Mouse (Mus musculus) megakaryocyte, embryonic 14.5 days (primary cell): Measurements from ENCODE around the gene Ghr. TPM values are rescaled to one million over a fixed set of nuclear protein-coding genes. Genes with fewer than 3 reads are reported as not detected.

Source experiments
- H3K27me3 ChIP-seq: replicated peaks from 2 replicates; pipeline ENCODE3; 2012; ENCODE audit warnings: inconsistent platforms
- H3K36me3 ChIP-seq: replicated peaks from 2 replicates; pipeline ENCODE3; 2012; ENCODE audit warnings: low read length, inconsistent platforms, mixed read lengths
- H3K4me1 ChIP-seq: 2 replicates; pipeline ENCODE4 v1.6.1; 2012; ENCODE audit warnings: inconsistent platforms
- H3K4me3 ChIP-seq: replicated peaks from 2 replicates; pipeline ENCODE3; 2012; ENCODE audit warnings: moderate library complexity, mild to moderate bottlenecking, inconsistent platforms
- H3K9me3 ChIP-seq: 2 replicates; pipeline ENCODE4 v1.6.1; 2012; ENCODE audit warnings: inconsistent platforms
- FLI1 ChIP-seq: IDR thresholded peaks from 2 replicates; pipeline ENCODE4 v1.6.1; 2012; ENCODE audit warnings: low read length, inconsistent platforms, mixed read lengths
- GATA1 ChIP-seq: IDR thresholded peaks from 3 replicates; pipeline ENCODE4 v1.6.1; 2012; ENCODE audit warnings: mixed read lengths, low read length, inconsistent platforms, borderline replicate concordance
- polyA plus RNA-seq: library from polyadenylated mRNA; stranded (reverse); fragments of >175 nt; gene quantifications from 2 replicates; pipeline ENCODE4 v1.2.3, GENCODE M21; 2012; ENCODE audit warnings: low replicate concordance; ENCODE audit not compliant: insufficient read depth

Ghr gene
- polyA plus RNA-seq, 1 experiment: 0.16 TPM

DNA sequence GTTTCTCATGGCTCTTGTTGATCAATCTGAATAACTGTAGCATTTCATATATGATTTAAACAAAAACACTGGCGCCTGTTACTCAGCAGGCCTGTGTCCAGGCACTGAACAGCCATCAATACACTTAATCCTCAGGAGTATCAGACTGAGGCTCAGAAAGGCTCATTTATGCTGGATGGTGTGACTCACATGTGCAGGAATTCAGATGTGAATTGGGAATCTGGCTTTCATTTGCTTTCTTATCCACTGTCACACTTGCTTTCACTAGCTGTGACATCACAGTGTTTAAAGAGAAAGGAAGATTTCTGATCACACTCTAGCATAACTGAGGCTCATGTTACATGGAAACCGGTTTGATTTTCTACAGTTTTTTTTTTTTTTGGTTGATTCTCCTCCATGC, 39.0 kb downstream of the Ghr start:
- Histone ChIP-seq H3K9me3 (no peaks in the 10 kb centered on the region), H3K4me1 (no peaks in the 10 kb centered on the region), H3K4me3 (no peak overlapping the region), H3K27me3 (no peaks in the 10 kb centered on the region), H3K36me3 (no peaks in the 10 kb centered on the region)
- TF ChIP-seq FLI1 (no peak), GATA1 (no peak)

GRCm38 (mm10) chr15:3536309-3536900, 46.9 kb downstream of the Ghr start:
- Histone ChIP-seq H3K36me3 (no peaks in the 10 kb centered on the region), H3K9me3 (no peaks in the 10 kb centered on the region), H3K4me3 (no peak overlapping the region), H3K27me3 (no peaks in the 10 kb centered on the region), H3K4me1 (no peaks in the 10 kb centered on the region)
- TF ChIP-seq GATA1 (no peak), FLI1 (no peak)

GRCm38 (mm10) chr15:3514027-3514426, 69.3 kb downstream of the Ghr start:
- Histone ChIP-seq H3K4me1 (no peaks in the 10 kb centered on the region), H3K27me3 (no peaks in the 10 kb centered on the region), H3K9me3 (no peaks in the 10 kb centered on the region), H3K36me3 (no peaks in the 10 kb centered on the region), H3K4me3 (no peak overlapping the region)
- TF ChIP-seq FLI1: no peak
- no peak for TF ChIP-seq GATA1

GRCm38 (mm10) chr15:3512380-3512779, 70.9 kb downstream of the Ghr start:
- H3K9me3 ChIP-seq: peaks cover under 1% of the 10 kb centered on the region; the same call in 1 of the 2 replicates
- no peaks in the 10 kb centered on the region for H3K36me3 ChIP-seq
- H3K4me3 ChIP-seq: no peak overlapping the region
- TF ChIP-seq FLI1: no peak
- TF ChIP-seq GATA1: no peak
- H3K27me3 ChIP-seq: no peaks in the 10 kb centered on the region
- no peaks in the 10 kb centered on the region for H3K4me1 ChIP-seq

DNA sequence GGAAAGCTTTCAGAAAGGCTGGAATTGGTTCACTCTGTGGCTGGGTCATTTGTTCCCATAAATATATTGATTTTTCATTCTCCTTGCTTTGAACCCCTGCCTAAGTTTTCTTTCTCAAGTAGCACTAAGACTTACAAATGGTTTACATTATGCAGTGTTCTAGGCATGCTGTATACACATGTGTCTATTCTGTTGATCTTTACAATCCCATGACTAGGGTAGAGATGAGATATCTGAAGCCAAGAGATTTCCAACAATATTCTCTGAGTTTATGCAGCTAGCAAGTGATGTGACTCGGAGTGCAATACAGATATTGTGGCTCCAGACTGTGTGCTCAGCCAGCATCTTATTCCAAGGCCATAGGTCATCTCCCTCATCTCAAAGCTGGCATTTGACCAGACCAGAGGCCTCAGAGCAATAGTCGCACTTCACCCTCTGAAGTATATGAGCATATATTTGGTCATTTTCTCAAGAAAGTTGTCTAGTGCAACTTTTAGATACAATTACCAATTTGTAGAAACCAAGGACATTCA, 71.6 kb downstream of the Ghr start:
- Histone ChIP-seq H3K27me3 (no peaks in the 10 kb centered on the region), H3K4me3 (no peak overlapping the region), H3K36me3 (no peaks in the 10 kb centered on the region), H3K9me3 (peaks cover 3% of the 10 kb centered on the region; the same call in 1 of the 2 replicates), H3K4me1 (no peaks in the 10 kb centered on the region)
- TF ChIP-seq GATA1 (no peak), FLI1 (no peak)

GRCm38 (mm10) chr15:3509089-3509488, 74.2 kb downstream of the Ghr start:
- H3K4me3 ChIP-seq: no peak overlapping the region
- H3K36me3 ChIP-seq: no peaks in the 10 kb centered on the region
- TF ChIP-seq FLI1: no peak
- H3K4me1 ChIP-seq: no peaks in the 10 kb centered on the region
- no peaks in the 10 kb centered on the region for H3K27me3 ChIP-seq
- H3K9me3 ChIP-seq: peaks cover 3% of the 10 kb centered on the region; the same call in 1 of the 2 replicates

DNA sequence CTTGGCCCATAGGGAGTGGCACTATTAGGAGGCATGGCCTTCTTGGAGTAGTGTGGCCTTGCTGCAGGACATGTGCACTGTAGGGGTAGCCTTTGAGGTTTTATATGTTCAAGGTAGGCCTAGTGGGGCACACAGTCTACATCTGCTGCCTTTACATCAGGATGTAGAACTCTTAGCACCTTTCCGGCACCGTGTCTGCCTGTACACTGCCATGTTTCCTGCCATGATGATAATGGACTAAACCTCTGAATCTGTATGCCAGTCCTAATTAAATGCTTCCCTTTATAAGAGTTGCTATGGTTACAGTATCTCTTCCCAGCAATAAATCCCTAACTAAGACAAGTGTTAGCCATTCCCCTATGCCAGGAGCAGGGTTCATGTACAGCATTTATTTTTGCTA, 76.0 kb downstream of the Ghr start:
- Histone ChIP-seq H3K36me3 (no peaks in the 10 kb centered on the region), H3K9me3 (peaks cover 7% of the 10 kb centered on the region; the same call in 1 of the 2 replicates), H3K4me1 (no peaks in the 10 kb centered on the region), H3K27me3 (no peaks in the 10 kb centered on the region), H3K4me3 (no peak overlapping the region)
- TF ChIP-seq GATA1: no peak
- no peak for TF ChIP-seq FLI1

- TF ChIP-seq GATA1: no peak
- TF ChIP-seq FLI1: no peak
- Histone ChIP-seq H3K27me3 (no peaks in the 10 kb centered on the region), H3K9me3 (peaks cover 7% of the 10 kb centered on the region; the same call in 1 of the 2 replicates), H3K36me3 (no peaks in the 10 kb centered on the region), H3K4me1 (no peaks in the 10 kb centered on the region), H3K4me3 (no peak overlapping the region)
Observed at GRCm38 (mm10) chr15:3504700-3505099, 78.6 kb downstream of the Ghr start.

DNA sequence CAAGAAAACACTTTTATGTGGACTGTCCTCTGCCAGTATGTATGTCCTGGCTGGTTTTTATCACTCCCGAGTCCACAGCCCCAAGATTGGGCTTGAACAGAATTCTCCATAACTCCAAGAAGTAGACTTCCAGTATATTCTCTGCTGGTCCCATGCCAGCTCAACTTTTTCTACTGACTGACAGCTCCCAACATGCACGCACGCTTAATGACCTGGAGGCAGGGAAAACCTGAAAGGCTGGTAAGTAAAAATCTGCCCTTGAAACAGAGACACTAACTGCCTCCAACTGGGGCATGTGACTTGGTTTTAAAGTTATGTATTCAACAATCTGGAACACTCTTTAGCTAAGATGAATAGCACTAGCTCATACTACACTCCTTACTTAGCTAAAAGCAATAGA, 81.6 kb downstream of the Ghr start:
- Histone ChIP-seq H3K36me3 (no peaks in the 10 kb centered on the region), H3K4me1 (no peaks in the 10 kb centered on the region), H3K4me3 (no peak overlapping the region), H3K27me3 (no peaks in the 10 kb centered on the region), H3K9me3 (0 out of 2 replicates have a peak, but pooled peaks cover 5% of the 10 kb centered on the region)
- TF ChIP-seq FLI1 (no peak), GATA1 (no peak)

DNA sequence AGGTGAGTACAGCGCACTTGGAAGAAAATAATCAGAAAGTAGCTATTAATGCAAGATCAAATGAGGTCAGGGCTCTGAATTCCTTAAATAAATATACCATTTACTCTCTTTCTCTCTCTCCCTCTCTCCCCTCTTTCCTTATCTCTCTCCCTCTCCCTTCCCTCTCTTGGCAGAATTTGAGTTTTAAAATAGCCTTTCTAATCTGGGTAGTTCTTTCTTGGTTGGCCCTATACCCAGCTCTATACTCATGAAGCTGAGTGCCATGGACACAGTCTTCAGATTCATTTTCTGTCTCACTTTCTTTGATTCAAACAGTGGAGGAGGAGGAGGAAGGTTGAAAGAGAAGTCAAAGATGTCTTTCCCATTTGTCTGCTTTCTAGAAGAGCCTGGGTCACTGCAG, 84.3 kb downstream of the Ghr start:
- no peaks in the 10 kb centered on the region for H3K4me1 ChIP-seq
- H3K4me3 ChIP-seq: no peak overlapping the region
- H3K9me3 ChIP-seq: 0 out of 2 replicates have a peak, but pooled peaks cover 4% of the 10 kb centered on the region
- no peaks in the 10 kb centered on the region for H3K27me3 ChIP-seq
- no peaks in the 10 kb centered on the region for H3K36me3 ChIP-seq
- TF ChIP-seq FLI1: no peak
- no peak for TF ChIP-seq GATA1
